Comparison of ENCODE assay signal across 10 mouse cellular contexts in genomic region chr4:139001433-139001832, GRCm38 (mm10). TPM values are rescaled to one million over a fixed set of nuclear protein-coding genes. Genes with fewer than 3 reads are reported as not detected.
DNase-seq lines count a peak whose midpoint lies in the region; ATAC-seq lines count a peak whose summit lies in the region.
"Had no signal": no experiment of that assay in that cellular context is flagged by ENCODE, and none has a peak within 500 bp of the region (broad histone marks: within the 10 kb centered on the region; RNA-seq: fewer than 3 reads in every experiment).

No protein-coding gene starts in this region.

- ATAC-seq in heart, embryonic 14.5 days (ENCODE audit: insufficient number of reproducible peaks, insufficient read depth, low FRiP score, low read depth) = no peak

- H3K27me3 ChIP-seq in heart, embryonic 14.5 days (ENCODE audit: control insufficient read depth, insufficient read depth, low read length) = no peaks in the 10 kb centered on the region
- H3K27me3 ChIP-seq: embryonic facial prominence, embryonic 13.5 days; neural tube, embryonic 12.5 days had no signal

- peak overlapping the region; percentile 43 for H3K4me2 ChIP-seq in heart, embryonic 14.5 days (ENCODE audit: low read length)
- H3K4me2 ChIP-seq: embryonic facial prominence, embryonic 13.5 days; neural tube, embryonic 12.5 days had no signal

- peak; percentile 13 to 23 for DNase-seq in frontal cortex, postnatal 36 days (ENCODE audit: low spot score in 2 of 2)
- no peak for DNase-seq in frontal cortex, postnatal 14 days (ENCODE audit: low spot score in 2 of 2)
- peak; percentile 21 for DNase-seq in right cerebral cortex, adult 18-20 months
- DNase-seq in right cerebral cortex, postnatal 36 days (ENCODE audit: low spot score in 2 of 2) = no peak
- peak; percentile 15 for DNase-seq in right cerebral cortex, postnatal 4 days
- no peak for DNase-seq in T-cell, adult 2 months (ENCODE audit: low spot score)
- no peak for DNase-seq in gastrocnemius, adult 8-10 months (ENCODE audit: low spot score in 2 of 2)

- no peak overlapping the region for H3K27ac ChIP-seq in heart, embryonic 14.5 days (replicated peaks in 1 of 2; ENCODE audit: control insufficient read depth in 1 of 2, insufficient read depth in 1 of 2, low read depth in 2 of 2, low read length in 2 of 2)
- H3K27ac ChIP-seq: embryonic facial prominence, embryonic 13.5 days; neural tube, embryonic 12.5 days had no signal

- no peak overlapping the region for H3K9ac ChIP-seq in heart, embryonic 14.5 days (ENCODE audit: low read length)
- H3K9ac ChIP-seq: embryonic facial prominence, embryonic 13.5 days; neural tube, embryonic 12.5 days had no signal

- H3K36me3 ChIP-seq in heart, embryonic 14.5 days (ENCODE audit: control insufficient read depth, insufficient read depth, low read length) = 0 out of 2 replicates have a peak, but pooled peaks cover 9% of the 10 kb centered on the region
- H3K36me3 ChIP-seq: embryonic facial prominence, embryonic 13.5 days; neural tube, embryonic 12.5 days had no signal

- peaks cover 5% of the 10 kb centered on the region; the same call in 1 of the 2 replicates for H3K9me3 ChIP-seq in heart, embryonic 14.5 days (ENCODE audit: control insufficient read depth, low read length)
- H3K9me3 ChIP-seq: embryonic facial prominence, embryonic 13.5 days; neural tube, embryonic 12.5 days had no signal

- no peaks in the 10 kb centered on the region for H3K4me1 ChIP-seq in heart, embryonic 14.5 days (ENCODE audit: control insufficient read depth in 2 of 2, insufficient read depth in 2 of 2, low read length in 2 of 2)
- H3K4me1 ChIP-seq: embryonic facial prominence, embryonic 13.5 days; neural tube, embryonic 12.5 days had no signal

- WGBS in heart, embryonic 14.5 days = 26% methylated on average over 6 of the region's 6 CpGs

- no peak overlapping the region for H3K4me3 ChIP-seq in heart, embryonic 14.5 days (ENCODE audit: control insufficient read depth in 1 of 2, insufficient read depth in 1 of 2, low read depth in 1 of 2, low read length in 2 of 2)
- H3K4me3 ChIP-seq: embryonic facial prominence, embryonic 13.5 days; neural tube, embryonic 12.5 days had no signal

RNA-seq across cellular contexts. Expression of gene Tmco4, which starts 28.7 kb away (rescaled TPM):
- 4.8 and 5.7 TPM in 2 replicates for polyA plus RNA-seq in heart, embryonic 14.5 days (2014; fragmentation: Nextera tagmentation; extraction: Ambion mirVana)
- total RNA-seq in gastrocnemius, adult 8-10 months (2022) = 10 to 100 TPM; 10.2 to 16.9 (median 12.0) TPM

RNA-seq across cellular contexts. Expression of gene Rnf186, which starts 34.5 kb away (rescaled TPM):
- not detected in 2 replicates for polyA plus RNA-seq in heart, embryonic 14.5 days (2014; fragmentation: Nextera tagmentation; extraction: Ambion mirVana)
- total RNA-seq in gastrocnemius, adult 8-10 months (2022) = not detected
- polyA plus RNA-seq: embryonic facial prominence, embryonic 13.5 days; neural tube, embryonic 12.5 days had no signal

Comparison
In these comparisons a context has a peak if more than half of its experiments do, and no peak if none do; other contexts are left out.
1. DNase-seq: peak in frontal cortex, postnatal 36 days (2 of 2), right cerebral cortex, adult 18-20 months (single experiment) and right cerebral cortex, postnatal 4 days (single experiment); none in frontal cortex, postnatal 14 days (0 of 2), right cerebral cortex, postnatal 36 days (0 of 2), T-cell, adult 2 months (single experiment) and gastrocnemius, adult 8-10 months (0 of 2).